Mouse (Mus musculus) brain, embryonic 14.5 days (tissue): Measurements from ENCODE around the gene Shank1.

Experiments
- CTCF ChIP-seq: fragments of 200-500 bp; IDR thresholded peaks from 2 replicates; pipeline ENCODE4 v1.5.1; 2012; ENCODE audit warnings: inconsistent platforms, mild to moderate bottlenecking, moderate library complexity, borderline replicate concordance; ENCODE audit not compliant: insufficient read depth, insufficient read length; ENCODE audit errors: extremely low read depth
- POLR2A ChIP-seq: fragments of 200-500 bp; IDR thresholded peaks from 2 replicates; pipeline ENCODE4 v1.6.1; 2012; ENCODE audit warnings: mild to moderate bottlenecking, inconsistent platforms, borderline replicate concordance; ENCODE audit not compliant: poor library complexity, insufficient read depth, insufficient read length, severe bottlenecking; ENCODE audit errors: extremely low read depth

GRCm38 (mm10) chr7:44273446-44273845 is 36.6 kb upstream of the Shank1 start:
- TF ChIP-seq POLR2A (no peak), CTCF (no peak)
